Mouse (Mus musculus): Measurements from ENCODE around the gene Schip1.

The Schip1 gene

DNA sequence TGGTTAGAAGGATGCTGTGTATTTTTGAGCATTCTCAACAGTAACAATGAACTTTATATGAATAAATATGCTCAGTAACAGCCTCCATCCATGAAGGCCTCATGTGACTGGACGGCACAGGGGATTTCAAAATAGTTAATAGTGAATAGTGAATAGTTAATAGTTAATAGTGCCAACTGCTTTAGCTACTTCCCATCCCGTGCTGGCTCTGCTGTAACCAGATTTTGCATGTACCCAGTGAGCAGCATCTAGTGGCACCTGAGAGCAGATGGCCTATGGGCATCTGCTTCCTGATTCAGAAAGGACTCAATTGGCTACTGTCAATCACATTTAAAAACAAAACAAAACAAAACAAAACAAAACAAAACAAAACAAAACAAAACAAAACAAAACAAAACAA, 329.0 kb downstream of the Schip1 start:
- DNase-seq (ENCODE audit: low spot score), result no peak

DNA sequence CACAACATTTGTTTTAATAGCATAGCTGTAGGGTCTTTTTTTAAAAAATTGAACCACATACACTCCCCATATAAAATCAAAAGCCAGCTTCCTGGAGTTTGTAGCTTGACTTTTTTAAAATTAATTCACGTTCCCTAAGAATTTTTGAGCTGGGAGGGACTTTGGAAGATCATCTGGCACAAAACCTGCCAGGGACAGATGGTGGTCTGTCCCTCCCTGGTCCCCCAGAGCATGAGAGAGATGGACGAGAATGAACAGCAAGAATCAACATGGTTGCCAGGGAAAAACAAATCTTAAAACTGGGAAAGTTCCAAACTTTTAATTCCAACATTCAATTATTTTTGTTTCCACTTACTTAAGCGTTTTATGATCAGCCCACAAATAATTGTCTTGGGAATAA, 334.1 kb downstream of the Schip1 start:
- no peak for DNase-seq (ENCODE audit: low spot score)

DNA sequence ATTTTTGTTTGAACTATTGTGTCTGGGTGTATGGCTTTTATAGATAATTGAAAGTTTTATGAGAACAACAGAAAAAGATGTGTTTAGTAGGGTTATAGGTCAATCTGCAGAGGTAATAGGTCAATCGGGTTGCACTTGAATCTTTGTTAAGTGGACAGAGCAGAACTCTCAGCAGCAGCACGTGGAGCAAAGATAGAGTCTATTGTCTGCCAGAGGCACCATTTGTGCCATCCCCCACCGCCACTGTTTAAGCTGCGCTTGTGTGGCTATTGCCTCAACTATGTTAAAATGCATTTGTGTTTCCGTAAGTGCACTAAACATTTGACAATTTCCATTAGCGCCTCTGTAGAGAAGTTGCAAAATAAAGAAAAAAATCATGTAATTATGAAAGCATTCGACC, 335.5 kb downstream of the Schip1 start:
- DNase-seq (ENCODE audit: low spot score), result no peak

DNA sequence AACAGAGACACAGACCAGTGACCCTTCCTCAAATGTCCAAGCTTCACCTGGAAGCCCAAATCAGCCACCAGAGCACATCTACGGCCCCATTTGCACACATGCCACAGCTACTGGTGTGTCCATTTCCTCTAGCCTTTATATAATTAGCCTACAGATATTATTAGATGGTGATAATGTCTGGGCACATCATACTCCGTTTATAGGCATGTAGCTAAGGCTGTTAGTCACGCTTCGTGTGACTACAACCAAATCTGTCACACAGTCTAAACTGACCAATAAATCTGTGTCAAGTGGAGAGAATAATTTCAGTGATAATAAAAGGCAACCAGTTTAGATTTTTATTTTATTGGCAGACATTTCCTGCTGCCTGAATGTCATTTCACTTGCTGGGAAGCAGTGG, 338.7 kb downstream of the Schip1 start:
- DNase-seq (ENCODE audit: low spot score), result no peak

DNA sequence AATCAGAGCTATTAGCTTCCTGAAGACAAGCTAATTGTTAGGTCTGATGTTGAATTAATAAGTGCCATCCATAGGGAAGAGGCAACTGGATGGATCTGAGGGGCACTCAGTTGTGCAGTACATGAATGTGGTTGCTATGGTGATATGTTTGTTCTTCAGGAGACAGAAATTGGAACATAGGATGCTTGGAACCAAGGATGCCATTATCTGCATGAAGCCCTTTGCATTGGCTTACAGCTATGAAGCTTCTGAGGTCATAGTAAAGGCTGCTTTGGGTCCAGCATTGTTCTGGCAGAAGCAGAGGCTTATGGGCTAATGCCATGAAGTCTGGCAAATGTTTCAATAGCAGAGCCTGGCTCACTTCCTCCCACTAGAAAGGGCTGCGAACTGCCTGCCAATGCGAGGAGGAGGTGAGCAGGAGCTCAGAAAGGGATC, 339.2 kb downstream of the Schip1 start:
- no peak for DNase-seq (ENCODE audit: low spot score)

DNA sequence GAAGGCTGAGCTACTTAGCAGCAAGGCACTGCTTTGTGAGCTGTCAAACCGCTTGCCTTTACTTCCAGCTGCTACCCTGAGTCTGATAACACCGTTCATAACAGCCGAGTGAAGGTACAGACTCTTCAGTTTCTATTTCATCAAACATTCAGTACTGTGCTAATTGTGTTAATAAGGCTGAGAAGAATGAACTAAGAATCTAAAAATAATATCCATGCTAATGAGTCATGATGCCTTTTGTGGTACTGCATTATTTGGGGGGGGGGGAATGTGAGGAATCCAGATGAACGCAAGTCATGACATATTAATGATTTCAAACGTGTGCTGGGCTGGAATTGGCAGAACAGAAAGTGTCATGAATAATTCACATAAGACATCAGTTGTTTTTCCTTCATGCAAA, 341.1 kb downstream of the Schip1 start:
- DNase-seq (ENCODE audit: low spot score), result no peak

DNA sequence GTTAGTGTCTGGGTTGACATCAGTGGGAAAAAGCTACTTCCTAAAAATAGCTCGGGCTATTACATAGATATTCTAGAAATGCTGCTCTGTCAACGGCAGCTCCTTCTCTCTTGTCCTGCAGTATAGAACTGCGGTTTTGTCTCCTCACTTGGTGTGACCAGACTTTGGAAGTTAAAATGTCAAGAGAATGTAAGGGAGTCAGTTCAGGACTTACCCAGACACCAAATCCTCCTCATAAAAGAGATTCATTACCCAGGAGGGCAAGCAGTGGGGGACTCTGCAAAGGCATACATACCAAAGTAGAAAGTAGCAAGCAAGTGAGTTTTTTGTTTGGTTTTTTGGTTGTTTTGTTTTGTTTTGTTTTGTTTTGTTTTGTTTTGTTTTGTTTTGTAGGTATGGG, 347.7 kb downstream of the Schip1 start:
- DNase-seq (ENCODE audit: low spot score), result no peak

DNA sequence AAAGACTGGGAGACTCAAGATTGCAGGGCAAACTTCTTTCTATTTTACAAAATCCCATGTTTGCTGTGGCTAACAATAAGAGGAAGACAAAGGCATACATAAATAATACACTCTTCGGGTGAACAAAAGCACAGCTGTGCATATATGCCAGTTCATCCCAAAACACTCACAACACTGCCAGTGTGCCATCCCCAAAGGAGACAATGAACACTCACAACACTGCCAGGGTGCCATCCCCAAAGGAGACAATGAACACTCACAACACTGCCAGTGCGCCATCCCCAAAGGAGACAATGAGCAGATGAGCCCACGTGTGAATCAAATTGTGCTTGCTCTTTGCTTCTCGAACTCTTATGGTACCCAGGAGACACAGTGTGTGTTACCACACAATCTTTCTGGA, 355.2 kb downstream of the Schip1 start:
- DNase-seq (ENCODE audit: low spot score), result no peak

DNA sequence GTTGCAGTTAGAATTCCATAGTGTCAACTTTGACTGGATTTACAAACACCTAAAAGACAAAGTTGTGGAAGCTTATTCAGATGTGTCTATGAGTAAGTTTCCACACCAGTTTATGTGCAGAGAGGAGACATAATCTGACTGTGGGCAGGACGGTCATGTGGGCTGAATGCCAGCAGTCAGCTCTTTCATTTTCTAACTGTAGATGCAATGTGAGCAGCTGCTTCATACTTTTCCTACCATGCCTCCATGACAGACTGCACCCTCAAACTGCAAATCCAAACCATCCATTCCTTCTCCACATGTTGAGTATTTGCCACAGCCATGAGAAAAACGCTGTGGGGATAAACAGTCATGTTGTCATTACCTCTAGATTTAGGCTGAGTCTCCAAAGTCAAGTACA, 356.3 kb downstream of the Schip1 start:
- no peak for DNase-seq (ENCODE audit: low spot score)

DNA sequence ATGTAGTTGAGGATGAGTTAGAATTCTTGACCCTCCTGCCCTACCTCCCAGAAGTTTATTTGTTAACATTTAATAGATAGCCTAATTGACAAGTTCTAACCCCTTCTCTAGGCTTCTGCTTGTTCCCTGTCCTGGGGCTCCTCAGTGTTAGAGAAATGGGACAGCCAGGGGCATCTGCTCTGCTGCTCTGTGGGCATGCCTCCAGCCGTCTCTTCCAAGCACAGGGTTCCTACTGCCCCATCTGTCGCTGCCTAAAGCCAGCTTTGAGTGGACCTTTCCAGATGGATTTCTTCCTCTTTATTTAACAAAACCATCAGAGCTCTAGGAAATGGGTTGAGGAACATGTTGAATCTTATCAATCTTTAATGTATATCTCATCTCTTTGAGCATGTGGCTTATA, 357.2 kb downstream of the Schip1 start:
- no peak for DNase-seq (ENCODE audit: low spot score)

DNA sequence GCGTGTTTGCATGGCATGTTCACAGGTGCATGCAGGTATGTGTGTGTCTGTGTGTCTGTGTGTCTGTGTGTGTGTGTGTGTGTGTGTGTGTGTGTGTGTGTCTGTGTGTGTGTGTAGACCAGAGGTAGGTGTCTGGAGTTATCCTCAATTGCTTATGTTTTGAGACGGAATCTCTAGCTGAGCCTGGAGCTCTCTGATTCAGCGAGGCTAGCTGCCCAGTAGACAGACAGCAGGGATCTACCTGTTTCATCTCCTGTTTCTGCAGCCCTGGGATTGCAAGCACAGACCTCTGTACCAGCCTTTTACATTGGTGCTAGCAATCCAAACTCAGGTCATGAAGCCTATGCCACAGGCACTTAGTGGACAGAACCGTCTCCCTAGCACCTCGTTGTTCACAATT, 363.5 kb downstream of the Schip1 start:
- DNase-seq (ENCODE audit: low spot score), result no peak

DNA sequence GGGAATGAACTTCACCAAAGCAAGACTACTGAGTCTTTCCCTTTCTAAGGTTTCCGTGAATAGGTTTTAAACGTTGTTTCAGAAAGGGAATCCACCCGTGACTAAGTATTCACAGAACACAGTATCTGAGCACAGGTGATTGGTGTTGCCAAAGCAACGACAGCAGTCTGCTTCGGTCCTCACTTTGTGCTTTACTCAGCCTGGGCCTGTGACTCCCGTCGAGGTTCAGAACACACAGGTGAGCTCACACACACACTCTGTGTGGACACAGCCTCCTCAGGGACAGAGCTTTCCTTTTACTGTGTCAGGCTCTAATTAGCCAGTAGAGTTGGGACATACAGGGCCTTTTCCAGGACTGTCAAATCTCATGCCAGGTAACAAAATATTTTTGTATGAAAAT, 369.8 kb downstream of the Schip1 start:
- no peak for DNase-seq (ENCODE audit: low spot score)

DNA sequence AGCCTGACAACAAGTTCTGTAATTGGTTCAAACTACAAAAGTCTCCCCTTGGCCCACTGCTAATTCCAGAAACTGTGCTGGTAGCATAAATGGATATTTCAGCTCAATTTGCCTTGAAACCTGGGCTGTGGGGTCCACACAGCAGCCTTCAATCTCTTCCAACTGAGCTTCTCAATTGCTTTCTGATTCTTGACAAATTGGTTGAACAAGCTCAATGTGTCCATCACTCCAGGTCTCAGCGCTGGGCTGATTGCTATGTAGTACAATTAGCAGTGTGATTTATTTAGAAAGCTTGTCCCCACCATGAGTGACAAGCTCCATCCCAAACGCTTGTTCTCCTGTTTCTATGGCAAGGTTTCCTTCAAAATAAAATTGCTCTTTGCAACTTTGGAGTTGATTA, 370.3 kb downstream of the Schip1 start:
- no peak for DNase-seq (ENCODE audit: low spot score)

DNA sequence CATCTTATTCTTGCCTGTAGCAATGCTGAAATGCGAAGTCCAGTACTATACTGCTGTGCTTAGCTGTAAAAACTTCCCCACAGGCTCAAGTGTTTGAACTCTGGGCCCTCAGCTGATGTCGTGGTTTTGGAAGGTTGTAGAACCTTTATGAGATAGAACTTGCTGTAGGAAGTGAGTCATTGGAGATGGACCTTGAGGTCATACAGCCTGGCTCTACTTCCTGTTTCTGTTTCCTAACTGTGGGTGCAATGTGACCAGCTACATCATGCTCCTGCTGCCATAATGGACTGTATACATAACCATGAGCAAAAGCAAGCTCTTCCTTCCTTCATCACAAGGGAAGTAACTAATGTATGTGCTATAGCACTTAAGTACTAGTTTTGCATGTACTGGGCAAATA, 383.9 kb downstream of the Schip1 start:
- DNase-seq (ENCODE audit: low spot score), result no peak

DNA sequence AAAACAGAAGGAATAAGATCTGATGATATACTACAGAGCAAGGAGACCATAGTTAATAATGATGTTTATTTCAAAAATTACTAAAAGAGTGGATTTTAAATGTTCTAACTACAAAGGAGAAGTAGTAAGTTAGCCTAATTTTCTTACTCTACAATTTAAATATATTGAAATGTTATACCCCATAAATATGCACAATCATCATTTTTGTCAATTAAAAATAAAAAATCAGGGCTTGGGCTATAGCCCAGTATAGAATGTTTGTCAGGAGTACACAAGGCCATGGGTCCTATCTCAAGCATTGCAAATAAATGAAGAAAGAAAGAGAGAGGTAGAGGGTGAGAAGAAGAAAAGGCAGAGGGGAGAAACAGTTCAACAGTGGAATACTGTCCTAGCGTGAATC, 387.0 kb downstream of the Schip1 start:
- no peak for DNase-seq (ENCODE audit: low spot score)

DNA sequence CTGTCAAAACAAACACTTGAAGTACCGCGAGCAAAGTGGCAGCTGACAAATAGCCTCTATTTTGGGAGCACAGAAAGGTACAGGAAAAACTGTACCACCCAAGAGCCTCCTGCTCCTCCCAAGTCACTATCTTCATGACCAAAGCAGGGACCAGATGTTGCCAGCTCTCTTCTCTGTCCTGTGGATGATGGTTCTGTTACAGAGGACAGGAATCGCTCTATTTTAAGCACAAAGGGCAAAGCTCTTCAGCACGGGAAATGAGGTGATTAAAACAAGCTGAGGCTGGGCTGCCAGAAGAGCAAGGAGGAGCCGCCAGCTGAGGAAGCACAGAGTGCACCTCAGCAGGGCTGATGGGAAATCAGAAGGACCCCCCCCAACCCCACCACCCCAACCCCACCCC, 388.7 kb downstream of the Schip1 start:
- DNase-seq (ENCODE audit: low spot score), result no peak

DNA sequence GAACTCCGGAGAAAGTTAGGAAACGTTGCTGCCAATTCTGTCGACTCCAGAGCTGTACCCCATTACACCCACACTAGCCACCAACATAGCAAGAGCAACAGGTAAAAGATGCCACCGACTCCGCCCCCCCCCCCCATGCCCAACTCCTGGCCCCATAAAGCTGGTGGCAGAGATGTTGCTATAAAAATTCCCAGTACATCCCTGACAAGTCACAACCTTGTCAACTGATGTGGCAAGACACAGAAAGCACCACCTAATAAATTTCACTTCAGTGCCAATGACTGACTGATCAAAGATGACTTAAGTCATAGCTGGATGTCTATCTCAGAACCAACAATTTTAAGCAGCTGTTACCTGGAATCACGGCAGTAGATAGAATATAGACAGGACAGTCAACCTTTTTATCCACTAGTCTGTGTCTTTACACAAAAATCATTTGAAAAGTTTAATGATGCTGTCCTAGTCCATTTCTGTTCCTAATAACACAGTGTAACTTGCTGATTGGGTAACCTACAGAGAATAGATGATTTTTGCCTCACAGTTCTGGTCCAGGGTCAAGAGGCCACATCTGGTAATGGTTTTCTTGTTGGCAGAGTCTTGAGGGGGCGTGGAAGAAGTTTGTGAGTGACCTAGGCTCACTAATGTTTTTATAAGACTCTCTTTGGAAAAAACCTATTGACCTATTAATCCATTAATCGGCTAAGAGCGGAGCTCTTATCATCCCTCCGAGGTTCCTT, 389.3 kb downstream of the Schip1 start:
- DNase-seq (ENCODE audit: low spot score), result no peak

DNA sequence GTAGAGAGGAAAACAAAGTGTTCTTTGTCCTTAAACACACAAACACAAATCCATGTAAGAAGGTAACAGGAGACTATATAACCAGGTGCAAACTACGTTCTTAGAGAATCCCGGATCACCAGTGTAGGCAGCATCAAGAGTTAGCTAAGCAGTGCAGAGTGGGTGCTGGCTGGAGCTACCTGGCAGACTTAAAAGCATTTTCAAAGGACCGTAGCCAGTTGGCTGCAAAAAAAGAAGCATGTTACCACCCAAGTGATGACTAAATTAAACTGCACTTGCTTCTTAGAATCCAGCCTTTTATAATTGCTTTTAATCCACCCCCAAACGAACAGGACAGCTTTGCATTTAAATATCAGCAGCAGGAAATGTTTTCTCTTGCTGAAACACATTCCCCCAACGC, 402.0 kb downstream of the Schip1 start:
- DNase-seq (ENCODE audit: low spot score), result no peak

DNA sequence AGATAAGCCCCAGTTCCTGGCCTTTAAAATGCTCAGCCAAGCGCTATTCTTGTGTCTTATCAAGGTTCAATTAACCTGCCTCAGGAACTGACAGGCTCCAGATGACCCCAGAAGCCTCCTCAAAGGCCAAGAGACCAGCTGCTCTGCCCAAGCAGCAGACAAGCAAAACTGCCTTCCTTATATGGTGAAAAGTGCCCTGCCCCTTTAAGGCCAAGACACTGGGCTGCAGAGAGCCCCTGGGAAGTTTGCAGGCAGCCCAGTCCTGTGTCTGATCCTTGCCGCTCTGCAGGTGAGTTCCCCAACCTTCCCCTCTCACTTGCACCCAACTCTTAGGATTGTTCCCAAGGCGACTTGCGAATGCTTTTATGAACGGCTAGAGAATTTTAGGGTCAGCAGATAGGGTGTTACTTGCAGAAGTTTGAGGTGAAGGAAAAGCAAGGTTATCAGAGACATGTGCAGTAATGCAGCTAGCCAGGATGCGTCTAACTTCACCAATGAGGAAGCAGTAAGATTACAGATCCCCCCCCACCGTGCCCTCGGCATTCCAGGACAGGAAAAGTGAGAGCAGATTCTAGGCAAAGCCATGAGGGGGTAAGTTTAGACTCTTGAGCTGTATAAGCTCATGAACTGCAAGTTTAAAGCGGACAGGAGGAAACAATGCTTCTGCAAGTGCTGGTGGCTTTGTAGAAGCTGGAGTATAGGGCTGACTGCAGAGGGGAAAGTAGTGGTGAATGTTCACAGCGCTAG, 403.5 kb downstream of the Schip1 start:
- DNase-seq (ENCODE audit: low spot score), result no peak

DNA sequence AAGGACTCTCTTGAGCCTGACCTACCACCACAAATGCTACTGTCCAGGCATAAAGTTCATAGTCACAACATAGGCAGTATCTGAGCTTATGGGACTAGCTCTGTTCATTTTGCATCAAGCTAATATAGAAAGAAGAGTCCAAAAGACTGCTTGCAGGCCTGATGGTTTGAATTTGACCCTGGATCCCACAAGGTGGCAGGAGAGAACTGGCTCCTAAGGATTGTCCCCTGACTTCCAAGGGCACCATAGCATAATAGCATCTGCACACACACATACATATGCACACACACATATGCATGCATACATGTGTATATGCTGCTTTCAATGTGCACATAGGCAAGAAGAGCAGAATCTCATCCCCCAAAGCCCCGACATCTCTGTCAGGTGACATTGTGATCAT, 405.0 kb downstream of the Schip1 start:
- no peak for DNase-seq (ENCODE audit: low spot score)

DNA sequence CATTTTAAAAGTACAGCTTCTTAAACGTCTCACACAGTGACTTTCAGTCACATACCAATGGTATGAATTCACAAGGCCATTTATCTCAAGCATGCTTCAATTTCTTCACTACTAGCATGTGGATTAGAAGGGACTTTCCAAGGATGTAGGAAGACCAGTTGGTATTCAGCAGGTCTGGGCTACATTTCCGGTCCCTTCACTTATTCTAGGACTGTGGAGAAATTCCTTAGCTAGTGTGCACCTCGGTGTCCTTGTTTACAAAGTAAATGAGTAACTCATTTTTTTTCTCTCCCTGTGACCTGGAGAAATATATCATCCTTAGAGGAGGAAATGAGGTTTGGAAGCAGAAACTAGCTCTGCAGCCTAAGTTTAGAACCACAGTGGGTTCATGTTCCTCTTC, 405.5 kb downstream of the Schip1 start:
- DNase-seq (ENCODE audit: low spot score), result no peak

DNA sequence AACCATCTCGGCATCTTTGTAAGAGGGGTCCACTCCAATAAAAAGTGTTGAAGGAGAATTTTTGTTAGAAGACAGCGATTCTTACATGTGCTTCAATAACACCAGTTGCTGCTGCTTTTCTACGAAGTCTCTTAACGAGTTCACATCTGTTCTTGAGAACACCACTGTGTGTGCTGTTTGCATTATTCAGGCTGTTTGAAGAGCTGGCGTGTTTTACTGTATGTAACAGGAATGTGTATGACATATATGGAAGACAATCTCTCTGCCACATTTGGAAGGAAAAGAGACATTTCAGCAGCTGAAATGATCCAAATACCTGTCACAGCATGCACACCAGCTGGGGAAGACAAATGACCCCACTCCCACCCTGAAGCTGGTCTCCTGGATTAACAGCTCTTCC, 406.0 kb downstream of the Schip1 start:
- DNase-seq (ENCODE audit: low spot score), result no peak

DNA sequence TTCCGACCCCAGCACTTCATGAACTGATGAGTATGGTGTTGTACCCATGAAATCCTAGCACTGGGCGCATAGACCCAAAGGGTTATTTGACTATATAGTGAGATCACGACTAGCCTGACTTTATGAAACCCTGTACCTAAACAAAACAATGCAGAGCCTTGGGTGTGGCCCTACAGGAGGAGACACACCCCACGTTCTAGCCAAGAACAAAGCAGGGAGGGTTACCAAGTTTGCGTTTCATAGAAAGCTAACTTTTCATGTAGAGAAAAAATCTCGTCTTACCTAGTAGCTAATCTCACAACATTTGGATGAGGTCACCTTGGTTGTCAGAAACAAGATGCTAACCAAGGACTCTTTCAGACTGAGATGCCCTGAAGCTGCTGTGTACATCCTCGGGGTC, 411.7 kb downstream of the Schip1 start:
- DNase-seq (ENCODE audit: low spot score), result no peak

DNA sequence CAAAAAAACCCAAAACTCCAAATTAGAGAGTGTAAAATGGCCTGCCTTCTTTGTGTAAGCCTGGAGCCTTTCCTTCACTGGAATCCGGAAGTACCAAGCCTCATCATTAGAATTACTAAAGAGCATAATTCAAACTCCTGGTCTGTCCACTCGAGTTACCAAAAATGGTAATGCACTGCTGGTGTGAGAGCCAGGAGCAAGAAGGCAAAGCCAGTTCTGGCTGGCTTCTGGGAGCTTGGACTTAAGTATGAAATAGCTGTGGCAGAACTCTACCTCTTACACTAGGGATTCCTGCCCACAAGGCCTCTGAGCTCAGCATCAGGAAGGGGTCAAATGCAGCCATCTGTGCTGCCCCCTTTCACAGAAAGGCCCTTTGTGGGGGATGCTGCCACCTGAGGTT, 412.9 kb downstream of the Schip1 start:
- DNase-seq (ENCODE audit: low spot score), result no peak

All from spleen, adult 12 weeks (tissue).